Mouse (Mus musculus) midbrain, embryonic 16.5 days (tissue): ENCODE measurements around the gene Mvp. TPM values are rescaled to one million over a fixed set of nuclear protein-coding genes. Genes with fewer than 3 reads are reported as not detected.

ENCODE experiments used
- microRNA-seq: library from miRNA; unstranded; fragments of <30 nt; microRNA quantifications from one replicate; pipeline ENCODE4, GENCODE M21; 2017
- polyA plus RNA-seq: library from polyadenylated mRNA; unstranded; fragments of >200 nt; fragmentation: Nextera tagmentation; extraction: Ambion mirVana; gene quantifications from 2 replicates; pipeline ENCODE4 v1.2.1, GENCODE M21; 2015

The Mvp gene
- polyA plus RNA-seq, 1 experiment from 2014 or later = 3.2 TPM

Small RNAs within 50 kb of the gene (microRNA-seq; reads per million reads assigned to microRNA genes)
- not detected for gene Gm44343

Other genes starting within 250 kb of the Mvp start
- gene Gdpd3, start 248.3 kb downstream of the Mvp start, polyA plus RNA-seq = 0.95 and 1.5 TPM in 2 replicates
- 162 and 191 TPM in 2 replicates for gene Ypel3, start 237.7 kb downstream of the Mvp start, polyA plus RNA-seq
- 0.51 and 0.64 TPM in 2 replicates for gene Tbx6, start 233.1 kb downstream of the Mvp start, polyA plus RNA-seq
- gene Ppp4c, start 222.1 kb downstream of the Mvp start, polyA plus RNA-seq = 155 and 182 TPM in 2 replicates
- 55.0 and 61.1 TPM in 2 replicates for gene Fam57b, start 217.0 kb downstream of the Mvp start, polyA plus RNA-seq
- not detected in 2 replicates for gene 4930451I11Rik, start 183.0 kb downstream of the Mvp start, polyA plus RNA-seq
- 24.2 and 35.8 TPM in 2 replicates for gene Doc2a, start 167.2 kb downstream of the Mvp start, polyA plus RNA-seq
- gene Hirip3, start 152.6 kb downstream of the Mvp start, polyA plus RNA-seq = 19.8 and 20.0 TPM in 2 replicates
- gene Ino80e, start 152.2 kb downstream of the Mvp start, polyA plus RNA-seq = 94.6 and 98.3 TPM in 2 replicates
- 64.8 and 66.7 TPM in 2 replicates for gene Taok2, start 129.9 kb downstream of the Mvp start, polyA plus RNA-seq
- 33.2 and 34.0 TPM in 2 replicates for gene Tmem219, start 91.7 kb downstream of the Mvp start, polyA plus RNA-seq
- gene Kctd13, start 85.7 kb downstream of the Mvp start, polyA plus RNA-seq = 135 and 140 TPM in 2 replicates
- 10.4 TPM in 2 replicates for gene Asphd1, start 65.0 kb downstream of the Mvp start, polyA plus RNA-seq
- 44.6 and 50.2 TPM in 2 replicates for gene Sez6l2, start 64.1 kb downstream of the Mvp start, polyA plus RNA-seq
- 132 and 141 TPM in 2 replicates for gene Cdipt, start 38.7 kb downstream of the Mvp start, polyA plus RNA-seq
- gene Cdiptos, start 38.5 kb downstream of the Mvp start, polyA plus RNA-seq = 0.69 and 0.96 TPM in 2 replicates
- gene Pagr1b, start 1.9 kb upstream of the Mvp start, polyA plus RNA-seq = 0.50 TPM in 1 of 2 replicates, not detected in the other
- 33.8 and 62.5 TPM in 2 replicates for gene Pagr1a, start 2.7 kb upstream of the Mvp start, polyA plus RNA-seq
- gene Gm42742, start 6.5 kb upstream of the Mvp start, polyA plus RNA-seq = 30.9 and 61.5 TPM in 2 replicates
- 40.9 and 63.3 TPM in 2 replicates for gene Prrt2, start 6.6 kb upstream of the Mvp start, polyA plus RNA-seq
- gene Maz, start 12.4 kb upstream of the Mvp start, polyA plus RNA-seq = 46.7 and 51.5 TPM in 2 replicates
- 16.6 and 17.6 TPM in 2 replicates for gene Kif22, start 27.9 kb upstream of the Mvp start, polyA plus RNA-seq
- gene Zg16, start 72.7 kb upstream of the Mvp start, polyA plus RNA-seq = not detected in 2 replicates
- gene AI467606, start 76.7 kb upstream of the Mvp start, polyA plus RNA-seq = 1.7 and 2.5 TPM in 2 replicates
- gene Qprt, start 107.6 kb upstream of the Mvp start, polyA plus RNA-seq = 0.68 and 0.77 TPM in 2 replicates
- gene Spn, start 123.2 kb upstream of the Mvp start, polyA plus RNA-seq = 0.05 TPM in 1 of 2 replicates, not detected in the other
- gene Cd2bp2, start 181.4 kb upstream of the Mvp start, polyA plus RNA-seq = 76.1 and 85.7 TPM in 2 replicates
- gene Tbc1d10b, start 193.8 kb upstream of the Mvp start, polyA plus RNA-seq = 30.7 and 31.2 TPM in 2 replicates
- 2.8 and 4.8 TPM in 2 replicates for gene Mylpf, start 194.3 kb upstream of the Mvp start, polyA plus RNA-seq
- gene Zfp553, start 218.4 kb upstream of the Mvp start, polyA plus RNA-seq = 48.7 and 54.9 TPM in 2 replicates
- 14.3 and 15.5 TPM in 2 replicates for gene Sept1, start 218.5 kb upstream of the Mvp start, polyA plus RNA-seq
- 64.5 and 70.4 TPM in 2 replicates for gene Zfp771, start 229.7 kb upstream of the Mvp start, polyA plus RNA-seq
- 112 and 120 TPM in 2 replicates for gene Dctpp1, start 246.1 kb upstream of the Mvp start, polyA plus RNA-seq